In the genomic region with DNA sequence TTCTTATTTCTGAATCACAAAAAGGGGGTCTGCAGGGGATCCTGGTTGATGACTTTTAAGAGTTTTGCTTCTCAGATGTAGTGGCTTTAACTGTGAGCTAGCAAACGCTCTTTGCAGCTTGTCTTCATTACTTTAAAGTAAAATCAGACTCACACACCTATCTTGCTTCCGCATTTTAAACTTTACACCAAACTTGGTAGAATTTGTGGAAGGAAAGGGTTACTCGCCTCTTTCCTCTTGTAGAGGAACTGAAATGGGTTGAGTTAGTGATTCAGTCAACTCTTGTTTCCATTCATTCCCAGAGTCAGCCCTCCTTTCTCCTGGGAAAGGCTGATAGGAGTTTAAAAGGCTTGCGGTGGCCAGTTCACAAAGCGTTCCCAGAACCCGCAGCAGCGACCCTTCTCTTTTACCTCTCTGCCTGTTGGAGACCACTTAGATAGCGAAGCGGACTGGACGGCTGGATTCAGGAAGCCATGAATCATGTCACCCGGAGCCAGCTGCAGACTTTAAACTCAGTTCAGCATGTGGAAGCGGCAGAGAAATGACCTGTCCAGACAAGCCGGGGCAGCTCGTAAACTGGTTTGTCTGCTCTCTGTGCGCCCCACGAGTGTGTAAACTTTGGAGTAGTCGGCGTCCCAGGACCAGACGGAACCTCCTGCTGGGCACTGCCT, we compare ENCODE assay signal across 8 mouse cellular contexts. TPM values are rescaled to one million over a fixed set of nuclear protein-coding genes. Genes with fewer than 3 reads are reported as not detected.
DNase-seq lines count a peak whose midpoint lies in the region; ATAC-seq lines count a peak whose summit lies in the region.
"Had no signal": no experiment of that assay in that cellular context is flagged by ENCODE, and none has a peak within 500 bp of the region (broad histone marks: within the 10 kb centered on the region; RNA-seq: fewer than 3 reads in every experiment).

No protein-coding gene starts in this region.

- 3% methylated on average over 19 of the region's 19 CpGs for WGBS in limb, embryonic 12.5 days
- WGBS in neural tube, embryonic 12.5 days: 14% methylated on average over 19 of the region's 19 CpGs

- H3K4me3 ChIP-seq in limb, embryonic 12.5 days (replicated peaks): peak overlapping the region; percentile 35
- peak overlapping the region; percentile 21 for H3K4me3 ChIP-seq in neural tube, embryonic 12.5 days
- H3K4me3 ChIP-seq: midbrain, embryonic 12.5 days had no signal

- H3K4me1 ChIP-seq in limb, embryonic 12.5 days (replicated peaks): peaks cover 29% of the 10 kb centered on the region
- H3K4me1 ChIP-seq in neural tube, embryonic 12.5 days: peaks cover 7% of the 10 kb centered on the region

- H3K27me3 ChIP-seq in limb, embryonic 12.5 days: no peaks in the 10 kb centered on the region
- H3K27me3 ChIP-seq in neural tube, embryonic 12.5 days (replicated peaks): no peaks in the 10 kb centered on the region; the same call in 1 of the 2 replicates
- H3K27me3 ChIP-seq: midbrain, embryonic 12.5 days had no signal

- peak; percentile 26 for DNase-seq in ZHBTc4 (ENCODE audit: low read depth, low spot score)
- DNase-seq in embryo, embryonic 11.5 days (ENCODE audit: low read depth, low spot score): peak; percentile 51
- DNase-seq in heart, postnatal 36 days: peak; percentile 44 to 62
- DNase-seq in right cerebral cortex, adult 18-20 months: no peak

- intact Hi-C loops in heart, postnatal 36 days (cut with DNase I): loop anchor here (2.0 to 5.0 kb wide), 4 partner anchors 21 to 106 kb away; no protein-coding TSS in a partner anchor

- H3K9me3 ChIP-seq in limb, embryonic 12.5 days: no peaks in the 10 kb centered on the region
- H3K9me3 ChIP-seq in neural tube, embryonic 12.5 days: no peaks in the 10 kb centered on the region
- H3K9me3 ChIP-seq: midbrain, embryonic 12.5 days had no signal

- peak overlapping the region; percentile 56 for H3K4me2 ChIP-seq in limb, embryonic 12.5 days
- peak overlapping the region; percentile 47 for H3K4me2 ChIP-seq in neural tube, embryonic 12.5 days (replicated peaks)
- H3K4me2 ChIP-seq: midbrain, embryonic 12.5 days had no signal

- no peaks in the 10 kb centered on the region for H3K36me3 ChIP-seq in limb, embryonic 12.5 days
- H3K36me3 ChIP-seq in neural tube, embryonic 12.5 days: no peaks in the 10 kb centered on the region
- H3K36me3 ChIP-seq: midbrain, embryonic 12.5 days had no signal

- ATAC-seq in limb, embryonic 12.5 days (ENCODE audit: insufficient number of reproducible peaks, insufficient read depth, low FRiP score, low TSS enrichment, low read depth): 0 out of 2 replicates have a peak, but pooled peaks have one; percentile 22
- ATAC-seq in neural tube, embryonic 12.5 days (ENCODE audit: low FRiP score, low read depth): peak; percentile 29; the same call in 1 of the 2 replicates
- no peak for ATAC-seq in frontal cortex, adult (ENCODE audit: low TSS enrichment)

- peak overlapping the region; percentile 62; the same call in 1 of the 2 replicates for H3K27ac ChIP-seq in limb, embryonic 12.5 days
- no peak overlapping the region for H3K27ac ChIP-seq in neural tube, embryonic 12.5 days
- H3K27ac ChIP-seq: midbrain, embryonic 12.5 days had no signal

- peak overlapping the region; percentile 34; the same call in 1 of the 2 replicates for H3K9ac ChIP-seq in limb, embryonic 12.5 days (replicated peaks)
- H3K9ac ChIP-seq in neural tube, embryonic 12.5 days: no peak overlapping the region
- H3K9ac ChIP-seq: midbrain, embryonic 12.5 days had no signal

RNA-seq across cellular contexts. Expression of gene Fam198b, which starts 1.5 kb away (rescaled TPM):
- total RNA-seq in heart, postnatal 36 days (2021): 10 to 100 TPM; 18.5 to 19.7 TPM
- 5.9 and 6.5 TPM in 2 replicates for polyA plus RNA-seq in limb, embryonic 12.5 days (2016; fragmentation: Nextera tagmentation; extraction: Ambion mirVana)
- polyA plus RNA-seq in neural tube, embryonic 12.5 days (2016; fragmentation: Nextera tagmentation; extraction: Ambion mirVana): 6.5 and 7.9 TPM in 2 replicates

RNA-seq across cellular contexts. Expression of gene Tmem144, which starts 33.2 kb away (rescaled TPM):
- 10 to 100 TPM; 12.2 to 13.4 TPM for total RNA-seq in heart, postnatal 36 days (2021)
- 3.0 and 3.3 TPM in 2 replicates for polyA plus RNA-seq in limb, embryonic 12.5 days (2016; fragmentation: Nextera tagmentation; extraction: Ambion mirVana)
- polyA plus RNA-seq in neural tube, embryonic 12.5 days (2016; fragmentation: Nextera tagmentation; extraction: Ambion mirVana): 2.2 and 2.4 TPM in 2 replicates
